Mouse (Mus musculus) thymus, adult 2 months (tissue): ENCODE measurements at regions not wholly inside any gene's neighbourhood (a gene's known extent, or its start where the extent isn't known, plus 50 kb on each side); places are given as distances from the start of the nearest gene placed in this dataset.

Experiments used
- CTCF ChIP-seq: fragments of 200-500 bp; IDR thresholded peaks from 2 replicates; pipeline ENCODE4 v1.5.1; 2012; ENCODE audit warnings: mild to moderate bottlenecking, control low read depth, low read length, moderate library complexity, borderline replicate concordance; ENCODE audit not compliant: control insufficient read depth, poor library complexity, insufficient read depth; ENCODE audit errors: extremely low read depth
- POLR2A ChIP-seq: fragments of 200-500 bp; IDR thresholded peaks from 2 replicates; pipeline ENCODE4 v1.6.1; 2012; ENCODE audit warnings: mild to moderate bottlenecking, low read length, control low read depth, moderate library complexity; ENCODE audit not compliant: control insufficient read depth, poor library complexity, insufficient read depth; ENCODE audit errors: extremely low read depth

DNA sequence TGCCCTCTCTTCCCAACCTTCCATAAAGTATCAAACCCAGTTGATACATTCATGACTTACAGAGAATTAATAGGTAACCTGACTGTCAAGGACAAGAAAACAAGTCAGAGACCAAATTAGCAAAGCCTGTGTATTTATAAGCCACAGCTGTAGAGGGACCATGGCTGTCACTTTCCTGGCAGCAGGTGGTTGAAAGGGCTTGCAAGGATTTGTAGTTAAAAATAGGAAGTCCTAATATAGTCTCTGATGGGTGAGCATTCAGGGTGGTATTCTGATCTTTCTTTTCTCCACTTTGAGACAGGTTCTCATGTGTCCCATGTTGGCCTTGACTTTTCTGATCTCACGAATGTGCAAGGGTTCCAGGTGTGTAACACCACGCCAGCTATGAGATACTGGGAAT, 63.7 kb upstream of the Ddx18 start:
- TF ChIP-seq POLR2A (no peak), CTCF (no peak)
